Mouse (Mus musculus) lung, embryonic 16.5 days (tissue): ENCODE data around the gene Vmn1r229. TPM values are rescaled to one million over a fixed set of nuclear protein-coding genes. Genes with fewer than 3 reads are reported as not detected.

ENCODE experiments used
- ATAC-seq: fragments of 200-750 bp; cut with Nextera tagmentation; 2 replicates; pipeline ENCODE4 v1.8.0; 2017; ENCODE audit warnings: low read depth, mild to moderate bottlenecking, moderate library complexity
- H3K27ac ChIP-seq: fragments of 300-500 bp; sonication (generic); 2 replicates; pipeline ENCODE4 v1.5.1; 2014; ENCODE audit warnings: mild to moderate bottlenecking, control low read depth, low read length
- H3K27me3 ChIP-seq: fragments of 300-500 bp; sonication (generic); 2 replicates; pipeline ENCODE4 v1.6.1; 2014; ENCODE audit warnings: low read depth, low read length, mixed read lengths; ENCODE audit not compliant: control insufficient read depth, insufficient read depth
- H3K36me3 ChIP-seq: fragments of 300-500 bp; sonication (generic); 2 replicates; pipeline ENCODE4 v1.6.1; 2014; ENCODE audit warnings: low read length; ENCODE audit not compliant: control insufficient read depth, insufficient read depth
- H3K4me1 ChIP-seq: fragments of 300-500 bp; sonication (generic); replicated peaks from 2 replicates; pipeline ENCODE4 v1.6.1; 2014; ENCODE audit warnings: low read length, mixed read lengths; ENCODE audit not compliant: control insufficient read depth, insufficient read depth
- H3K4me2 ChIP-seq: fragments of 300-500 bp; sonication (generic); 2 replicates; pipeline ENCODE4 v1.6.1; 2014; ENCODE audit warnings: low read depth, low read length, control low read depth
- H3K4me3 ChIP-seq: fragments of 300-500 bp; sonication (generic); 2 replicates; pipeline ENCODE4 v1.5.1; 2014; ENCODE audit warnings: mild to moderate bottlenecking, low read length, control low read depth
- H3K9ac ChIP-seq: fragments of 300-500 bp; sonication (generic); 2 replicates; pipeline ENCODE4 v1.6.1; 2014; ENCODE audit warnings: low read length, control low read depth
- H3K9me3 ChIP-seq: fragments of 300-500 bp; sonication (generic); 2 replicates; pipeline ENCODE4 v1.6.1; 2016; ENCODE audit warnings: low read length; ENCODE audit not compliant: control insufficient read depth
- WGBS: fragments of 180-500 bp; shearing (Covaris S2); extraction: QIAGEN DNeasy Blood & Tissue Kit; methylation state at CpG from one replicate; pipeline ENCODE4 v1.1.7; 2014; 5-methylcytosine and 5-hydroxymethylcytosine counted together
- polyA plus RNA-seq: library from polyadenylated mRNA; unstranded; fragments of >200 nt; fragmentation: Nextera tagmentation; extraction: Ambion mirVana; gene quantifications from 2 replicates; pipeline ENCODE4 v1.2.1, GENCODE M21; 2015

Gene Vmn1r229
- polyA plus RNA-seq: not detected in 2 replicates

DNA sequence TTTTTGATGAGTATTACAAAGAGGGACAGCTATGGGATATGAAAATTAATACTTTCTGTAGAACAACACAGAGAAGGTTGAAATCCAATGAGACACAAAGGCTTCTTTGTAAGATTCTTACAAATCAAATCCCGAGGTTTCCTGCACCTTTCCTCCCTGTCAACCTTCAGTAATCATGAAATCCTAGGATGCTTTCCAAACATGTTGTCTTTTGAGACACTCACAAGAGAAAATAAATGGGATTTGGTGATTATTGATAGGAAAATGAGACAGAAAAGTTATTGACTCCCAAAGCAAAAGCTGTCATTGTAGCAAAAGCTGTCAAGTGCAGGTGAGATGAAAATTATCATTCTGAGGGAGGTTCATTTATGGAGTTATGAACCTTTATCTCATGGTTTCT is at the start of gene Vmn1r229:
Gene Vmn1r229, plus strand, starts transcription at position 301 of the 400 bp plus-strand sequence.
- Histone ChIP-seq H3K4me1 (no peaks in the 10 kb centered on the region), H3K9ac (no peak within 1 kb of the TSS)
- ATAC-seq: no peak

DNA sequence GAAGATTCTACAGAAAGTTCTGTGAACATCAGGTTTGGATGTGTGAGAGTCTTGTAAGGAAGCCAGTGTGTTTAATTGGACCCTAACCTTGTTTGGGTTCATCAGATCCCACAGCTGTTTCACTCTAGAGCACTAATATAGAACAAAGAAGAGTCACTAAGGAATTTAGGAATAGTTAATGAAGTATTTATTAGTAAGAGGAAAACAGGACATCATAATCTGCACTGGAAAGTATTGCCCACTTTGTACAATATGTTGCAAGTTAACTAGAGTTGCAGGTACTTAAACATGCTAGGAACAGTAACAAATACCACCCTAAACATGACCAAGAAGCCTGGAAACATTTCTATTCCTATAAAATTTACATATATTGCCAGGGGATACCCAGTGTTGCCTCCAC is 25.3 kb upstream of the Vmn1r229 start, which contains the start of gene Vmn1r228:
Gene Vmn1r228, minus strand, starts transcription at position 101 of the 400 bp plus-strand sequence.
- no peak for ATAC-seq
- Histone ChIP-seq H3K36me3 (no peaks in the 10 kb centered on the region), H3K9me3 (no peaks in the 10 kb centered on the region), H3K27me3 (no peaks in the 10 kb centered on the region), H3K4me1 (no peaks in the 10 kb centered on the region), H3K27ac (no peak within 1 kb of the TSS), H3K4me3 (no peak within 1 kb of the TSS), H3K9ac (no peak within 1 kb of the TSS), H3K4me2 (no peak within 1 kb of the TSS)

More for the DNA sequence above, at the start of gene Vmn1r229:
- 42% methylated on average over 1 of the region's 1 CpGs for WGBS
- no peak within 1 kb of the TSS for H3K27ac ChIP-seq
- no peak within 1 kb of the TSS for H3K4me3 ChIP-seq
- no peaks in the 10 kb centered on the region for H3K27me3 ChIP-seq
- H3K4me2 ChIP-seq: no peak within 1 kb of the TSS
- no peaks in the 10 kb centered on the region; the same call in 1 of the 2 replicates for H3K9me3 ChIP-seq
- no peaks in the 10 kb centered on the region for H3K36me3 ChIP-seq

DNA sequence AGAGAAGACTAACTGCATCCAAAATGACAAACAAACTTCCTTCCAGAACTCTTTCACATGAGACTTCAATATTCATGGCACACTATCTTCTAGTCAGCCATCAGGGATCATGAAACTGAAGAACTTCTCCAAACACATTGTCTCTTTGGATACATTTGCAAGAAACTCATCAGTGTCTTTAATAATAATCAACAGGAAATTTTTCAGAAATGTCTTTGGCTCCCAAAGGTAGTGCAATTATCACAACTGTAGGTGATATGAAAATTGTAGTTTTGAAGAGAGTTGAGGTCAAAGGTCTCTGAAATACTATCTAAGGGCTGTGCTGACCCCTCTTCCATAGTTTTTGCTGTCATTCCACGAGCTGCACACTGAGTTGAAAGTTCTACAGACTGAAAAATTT is 28.8 kb downstream of the Vmn1r229 start, which contains the start of gene Vmn1r230:
Gene Vmn1r230, plus strand, starts transcription at position 301 of the 400 bp plus-strand sequence.
- 8% methylated on average over 1 of the region's 1 CpGs for WGBS
- no peak within 1 kb of the TSS for H3K4me2 ChIP-seq
- H3K27me3 ChIP-seq: no peaks in the 10 kb centered on the region
- no peaks in the 10 kb centered on the region for H3K4me1 ChIP-seq
- no peaks in the 10 kb centered on the region for H3K36me3 ChIP-seq
- H3K9ac ChIP-seq: no peak within 1 kb of the TSS
- H3K4me3 ChIP-seq: no peak within 1 kb of the TSS
- ATAC-seq: no peak
- no peaks in the 10 kb centered on the region for H3K9me3 ChIP-seq
- H3K27ac ChIP-seq: no peak within 1 kb of the TSS

Other genes starting within 250 kb of the Vmn1r229 start
- not detected in 2 replicates for gene Vmn2r109, start 246.8 kb upstream of the Vmn1r229 start, polyA plus RNA-seq
- gene Vmn2r110, start 215.1 kb upstream of the Vmn1r229 start, polyA plus RNA-seq: 0.03 TPM in 1 of 2 replicates, not detected in the other
- not detected in 2 replicates for gene Fpr-rs3, start 186.7 kb upstream of the Vmn1r229 start, polyA plus RNA-seq
- not detected in 2 replicates for gene Vmn1r226, start 128.7 kb upstream of the Vmn1r229 start, polyA plus RNA-seq
- gene Vmn1r227, start 81.7 kb upstream of the Vmn1r229 start, polyA plus RNA-seq: not detected in 2 replicates
- gene Vmn1r228, start 25.4 kb upstream of the Vmn1r229 start, polyA plus RNA-seq: not detected in 2 replicates
- gene Vmn1r230, start 28.9 kb downstream of the Vmn1r229 start, polyA plus RNA-seq: not detected in 2 replicates
- gene Vmn1r231, start 93.5 kb downstream of the Vmn1r229 start, polyA plus RNA-seq: not detected in 2 replicates
- gene Vmn1r232, start 108.2 kb downstream of the Vmn1r229 start, polyA plus RNA-seq: not detected in 2 replicates
- 362 and 364 TPM in 2 replicates for gene Ppp2r1a, start 133.8 kb downstream of the Vmn1r229 start, polyA plus RNA-seq
- gene Vmn1r233, start 184.9 kb downstream of the Vmn1r229 start, polyA plus RNA-seq: not detected in 2 replicates
- gene Zfp160, start 197.3 kb downstream of the Vmn1r229 start, polyA plus RNA-seq: 12.4 and 14.4 TPM in 2 replicates